Mouse (Mus musculus) ovary, postnatal 36 days (tissue): ENCODE measurements around the gene Iscu.
A peak's percentile ranks its signal among the peaks of the same experiment; 100 is the strongest.
"Not testable (repeated sequence)": the region's sequence is repeated elsewhere in the genome, so short reads cannot be mapped to it uniquely, and the experiment has no call there.

ENCODE experiments used
- DNase-seq: peaks from one replicate; pipeline ENCODE4 v3.0.0; 2022; ENCODE audit warnings: low spot score, mixed read lengths

The Iscu gene

DNA sequence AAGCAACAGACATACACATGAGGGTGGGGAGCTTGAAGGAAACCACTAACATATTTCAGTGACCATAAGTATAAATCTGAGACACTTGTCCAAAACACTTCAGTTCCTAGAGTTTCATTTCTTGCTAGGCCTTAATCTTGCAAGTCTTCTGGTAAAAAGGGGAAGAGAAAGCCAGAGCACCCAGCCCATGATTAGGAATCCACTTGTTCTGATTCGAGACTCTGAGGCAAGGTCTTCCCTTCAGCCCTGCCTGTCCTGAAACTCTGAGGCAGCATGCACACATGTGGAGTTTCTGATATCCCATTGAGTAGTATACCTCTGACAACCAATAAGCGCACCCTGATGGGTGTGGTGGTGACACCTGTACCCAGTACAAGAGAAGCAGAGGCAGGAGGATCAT is 11.0 kb upstream of the Iscu start:
- DNase-seq: no peak

DNA sequence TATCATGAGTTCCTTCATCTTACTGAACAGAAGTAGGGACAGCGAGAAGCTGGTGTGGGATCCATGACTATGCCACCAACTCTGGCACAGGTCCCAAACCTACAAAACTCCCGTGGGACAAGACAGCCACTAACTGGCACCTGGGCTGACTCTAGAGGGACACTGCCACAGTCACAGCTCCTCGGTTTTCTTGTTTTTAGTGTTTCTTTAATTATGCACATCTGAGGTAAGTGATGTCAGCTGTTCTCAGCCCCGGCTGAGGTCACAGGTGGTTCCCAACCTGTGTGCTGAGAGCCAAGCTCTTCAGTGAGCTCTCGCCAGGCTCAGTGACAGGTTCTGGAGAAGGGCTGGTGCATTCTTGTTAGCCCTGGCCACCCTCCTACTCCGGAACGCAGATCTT is 8.1 kb upstream of the Iscu start:
- no peak for DNase-seq

DNA sequence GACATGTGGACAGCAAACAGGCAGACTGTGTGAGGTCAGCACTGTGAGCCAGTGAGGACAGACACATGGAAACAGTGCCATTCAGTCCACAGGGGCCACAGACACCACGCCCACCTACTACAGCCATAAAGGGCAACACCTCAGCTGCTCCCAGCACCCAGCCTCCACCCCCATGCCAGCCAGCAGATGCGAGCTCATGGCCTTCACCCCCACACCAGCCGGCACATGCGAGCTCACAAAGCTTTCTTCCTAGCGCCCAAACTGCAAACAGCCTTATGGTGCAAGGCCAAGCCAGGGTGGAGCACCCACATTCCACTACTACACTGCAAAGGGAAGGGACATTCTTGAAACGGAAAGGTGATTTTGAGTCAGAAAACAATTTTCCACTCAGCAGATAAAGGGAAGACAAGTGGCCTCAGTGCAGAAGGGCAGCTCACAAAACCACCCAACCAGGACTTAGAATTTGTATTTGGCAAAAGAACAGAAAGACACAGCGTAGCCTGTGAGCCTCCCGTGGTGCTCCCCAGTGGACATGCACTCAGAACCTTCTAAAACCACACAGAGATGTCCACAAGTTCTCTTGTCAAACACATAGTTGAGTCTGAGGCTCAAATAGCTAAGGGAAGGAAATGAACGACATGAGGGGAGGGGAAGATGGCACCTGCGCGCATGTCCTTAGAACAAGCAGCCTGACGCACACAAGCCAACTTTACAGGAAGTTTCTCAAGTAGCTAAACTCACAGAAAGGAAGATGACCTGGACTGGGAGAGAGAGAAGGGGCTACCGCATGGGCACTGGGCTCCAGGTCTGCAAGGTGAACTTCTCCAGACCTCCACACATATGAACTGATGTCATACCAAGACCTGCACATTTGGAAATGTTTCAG is 6.7 kb upstream of the Iscu start:
- no peak for DNase-seq

DNA sequence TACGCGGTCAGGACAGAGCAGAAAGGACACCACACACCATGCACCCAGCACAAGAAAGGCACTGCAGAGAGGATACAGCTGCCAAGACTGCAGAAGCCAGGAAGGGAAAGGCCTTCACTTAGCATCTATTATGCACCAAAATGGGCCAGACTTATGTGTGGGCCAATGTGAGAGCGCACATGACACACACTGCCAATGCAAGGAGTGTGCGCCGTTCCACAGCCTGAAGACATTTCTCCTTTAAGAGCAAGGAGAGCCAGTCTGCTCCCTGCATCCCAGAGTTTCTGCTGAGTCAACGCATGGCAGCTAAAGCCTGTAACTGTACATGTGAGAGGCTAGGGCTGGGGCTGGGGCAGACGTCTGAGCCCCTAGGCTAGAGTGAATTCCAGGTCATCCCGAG is 3.7 kb upstream of the Iscu start:
- DNase-seq: no peak

DNA sequence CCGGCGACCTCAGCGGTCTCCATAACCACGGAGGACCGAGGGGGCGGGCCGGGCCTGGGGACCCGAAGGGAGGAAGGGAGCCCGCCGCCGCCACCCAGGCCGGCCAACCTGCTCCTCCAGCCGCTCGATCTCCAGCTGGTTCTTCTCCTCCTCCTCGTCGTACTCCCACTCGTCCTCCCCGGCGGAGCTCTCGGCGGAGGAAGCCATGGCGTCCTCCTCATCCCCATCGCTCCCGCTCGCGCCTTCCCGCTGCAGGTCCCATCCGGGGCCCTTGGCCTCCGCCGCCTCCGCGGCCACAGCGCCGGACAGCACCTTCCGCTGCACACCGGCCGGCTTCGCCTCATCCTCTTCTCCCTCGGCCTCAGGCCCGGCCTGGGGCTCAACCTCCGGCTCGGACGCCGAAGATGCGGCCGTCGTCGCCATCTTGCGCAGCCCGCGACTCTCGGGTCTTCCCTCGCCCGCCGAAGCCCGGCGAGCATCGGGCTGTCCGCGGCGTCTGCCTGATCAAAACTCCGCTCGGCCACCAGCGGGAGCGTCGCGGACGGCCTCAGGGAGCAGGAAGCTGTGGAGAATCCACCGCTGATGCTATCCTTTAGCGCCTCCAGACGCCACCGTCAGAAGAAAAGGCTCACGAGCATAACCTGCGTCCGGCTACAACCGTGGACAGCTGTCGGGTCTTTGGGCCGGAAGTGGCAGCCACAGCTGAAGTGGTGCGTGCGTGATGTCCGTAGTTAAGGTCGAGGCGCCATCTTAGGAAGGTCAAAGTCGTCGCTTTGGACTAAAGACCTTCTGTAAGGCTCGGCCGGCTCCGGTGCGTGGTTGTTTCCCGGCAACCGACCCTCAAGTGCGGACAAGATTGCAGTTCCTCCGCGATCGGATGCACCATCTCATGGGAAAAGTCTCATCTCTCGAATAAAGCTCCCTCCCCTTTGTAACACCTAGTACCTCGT is 1.1 kb upstream of the Iscu start:
- peak; percentile 84 for DNase-seq

DNA sequence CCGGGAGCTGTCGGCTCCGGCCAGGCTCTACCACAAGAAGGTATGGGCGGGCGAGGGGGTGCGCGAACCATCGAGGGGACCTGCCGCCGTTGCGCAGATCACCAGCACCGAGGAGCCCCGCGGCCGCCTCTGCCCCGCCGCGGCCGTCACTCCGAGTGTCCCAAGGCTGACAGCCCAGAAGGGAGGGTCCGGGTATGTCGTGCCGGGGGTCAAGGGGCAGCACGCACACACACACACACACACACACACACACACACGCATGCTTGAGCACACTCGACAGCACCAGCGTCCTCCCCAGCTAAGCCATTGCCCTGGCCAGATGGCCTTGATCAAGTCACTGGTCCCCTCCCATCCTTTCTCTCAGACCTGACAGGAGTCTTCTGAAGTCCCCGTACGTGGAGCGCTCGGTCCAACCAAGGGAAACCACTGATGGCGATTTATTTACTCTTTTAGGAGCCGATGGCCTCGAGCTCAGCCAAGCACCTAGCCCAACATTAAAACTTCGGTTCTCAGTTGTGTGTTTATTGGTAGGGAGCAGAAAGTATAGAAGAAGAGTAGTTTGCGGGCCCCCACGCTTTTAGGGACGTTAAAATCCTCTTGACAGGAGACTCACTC is 464 bp downstream of the Iscu start:
- DNase-seq: no peak

DNA sequence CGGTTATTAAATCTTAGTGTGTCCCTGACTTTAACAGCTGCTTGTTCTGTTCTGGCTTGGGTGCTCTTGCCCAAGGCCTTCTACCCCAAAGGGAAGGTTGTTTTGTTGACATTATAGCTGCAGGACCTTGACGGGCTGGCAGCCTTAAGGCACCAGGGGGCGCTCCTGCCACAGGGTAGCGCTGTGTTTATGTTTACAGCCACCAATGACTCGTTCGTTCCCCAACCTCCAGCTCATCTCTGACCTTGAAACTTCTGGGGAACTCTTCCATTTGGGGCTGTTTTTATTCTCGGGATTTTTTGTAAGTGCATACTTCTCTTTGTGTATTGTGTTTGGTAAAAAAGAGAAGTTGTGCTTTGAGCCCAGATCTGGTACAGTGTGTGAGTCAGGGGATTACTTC is 1.1 kb downstream of the Iscu start:
- DNase-seq: peak; percentile 93

DNA sequence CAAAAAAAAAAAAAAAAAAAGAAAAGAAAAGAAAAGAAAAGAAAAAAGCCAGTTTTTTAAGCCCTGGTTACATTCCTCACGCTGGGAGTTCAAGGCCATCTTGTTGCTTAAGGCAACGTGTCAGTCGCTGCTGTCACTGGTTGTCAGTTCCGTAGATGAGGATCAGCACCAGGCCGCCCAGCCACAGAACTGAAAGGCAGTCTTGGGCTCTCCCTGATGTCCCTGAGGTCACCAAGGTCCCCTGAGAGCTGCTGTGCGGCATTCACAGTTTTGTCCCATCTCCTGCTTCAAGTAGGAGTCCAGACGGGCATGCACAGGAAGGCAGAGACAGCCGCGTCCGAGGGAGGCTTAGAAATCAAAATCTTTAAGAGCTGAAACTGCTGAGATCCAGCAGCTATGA is 3.0 kb downstream of the Iscu start:
- DNase-seq: no peak

DNA sequence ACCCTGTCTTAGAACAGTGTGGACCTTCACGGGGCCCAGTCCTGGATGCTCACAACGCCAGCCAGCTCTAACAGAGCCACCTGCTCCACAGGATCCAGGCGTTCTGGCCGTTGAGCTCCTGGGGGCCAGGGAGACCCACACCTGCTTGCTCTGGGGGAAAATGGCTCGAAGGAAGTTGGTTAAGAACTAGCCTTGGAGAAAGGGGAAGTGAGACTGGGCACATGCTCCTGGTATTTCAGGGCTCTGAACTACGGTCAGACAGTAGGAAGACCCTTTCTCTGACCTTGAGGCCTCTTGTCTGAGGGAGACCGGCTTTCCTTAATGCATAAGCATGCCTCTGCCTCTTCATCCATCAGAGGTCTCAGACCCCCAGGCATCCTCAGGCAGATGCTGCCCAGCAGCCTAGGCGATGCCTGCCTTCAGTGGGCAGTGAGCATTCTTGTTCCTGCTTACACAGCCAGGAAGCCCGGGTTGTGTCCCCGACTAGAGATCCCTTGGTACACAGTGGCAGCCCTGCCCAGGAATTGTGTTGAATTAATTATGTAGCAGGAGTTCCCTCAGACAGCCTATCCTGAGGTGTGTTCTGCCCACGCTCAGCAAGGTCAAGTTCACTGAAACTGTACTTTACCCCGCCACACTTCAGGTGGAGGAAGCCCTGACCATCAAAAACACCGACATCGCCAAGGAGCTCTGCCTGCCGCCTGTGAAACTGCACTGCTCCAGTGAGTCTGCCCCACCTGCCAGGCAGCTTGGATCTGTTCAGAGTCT is 3.8 kb downstream of the Iscu start:
- no peak for DNase-seq

DNA sequence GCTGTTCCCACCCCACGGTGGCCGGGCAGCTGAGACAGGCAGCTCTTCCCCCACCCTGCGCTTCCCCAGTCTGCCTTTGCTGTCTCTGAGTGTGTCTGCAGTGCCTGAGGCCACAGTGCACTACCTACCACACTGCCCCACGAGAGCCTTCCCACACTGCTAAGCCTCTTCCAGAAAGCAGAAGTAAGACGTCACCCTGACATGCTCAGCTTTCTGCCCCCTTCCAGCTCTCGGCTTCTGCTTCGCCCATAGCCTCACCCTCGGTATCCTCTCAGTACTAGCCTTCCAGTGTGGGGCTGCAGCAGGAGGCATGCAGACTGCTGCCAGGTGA is 4.3 kb downstream of the Iscu start:
- no peak for DNase-seq

DNA sequence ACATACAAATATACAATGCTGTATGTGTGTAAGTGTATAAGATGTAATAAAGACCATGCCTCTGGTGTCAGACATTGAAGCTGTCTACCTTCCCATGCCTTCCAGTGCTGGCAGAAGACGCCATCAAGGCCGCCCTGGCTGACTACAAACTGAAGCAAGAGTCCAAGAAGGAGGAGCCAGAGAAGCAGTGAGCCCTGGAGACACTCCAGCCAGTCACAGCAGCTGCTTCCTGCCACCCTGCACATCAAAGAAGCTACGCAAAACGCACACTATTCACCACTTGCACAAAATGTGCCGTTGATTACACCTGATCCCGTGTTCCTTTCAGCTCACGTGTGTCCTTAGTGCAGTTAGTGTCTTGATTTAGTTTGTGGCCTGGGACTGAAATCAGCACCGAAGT is 5.2 kb downstream of the Iscu start:
- not testable (repeated sequence) for DNase-seq

DNA sequence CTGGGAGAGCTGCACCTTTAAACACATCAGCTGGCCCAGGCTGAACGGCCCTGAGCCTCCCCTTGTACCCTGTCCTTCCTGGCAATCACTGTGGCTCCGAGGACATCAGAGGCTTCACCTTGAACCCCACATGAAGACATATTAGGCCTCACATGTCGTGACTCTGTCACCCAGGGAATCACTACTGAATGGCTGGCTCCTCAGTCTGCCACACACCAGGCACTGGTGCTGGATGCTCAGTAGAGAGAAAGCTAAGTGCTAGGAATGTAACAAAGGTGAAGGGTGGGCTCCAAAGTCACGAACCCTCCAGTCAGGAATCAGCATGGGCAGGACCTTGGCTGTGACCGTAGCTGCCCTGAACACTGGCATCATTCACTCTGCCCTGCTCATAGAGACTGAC is 7.0 kb downstream of the Iscu start:
- DNase-seq: no peak

DNA sequence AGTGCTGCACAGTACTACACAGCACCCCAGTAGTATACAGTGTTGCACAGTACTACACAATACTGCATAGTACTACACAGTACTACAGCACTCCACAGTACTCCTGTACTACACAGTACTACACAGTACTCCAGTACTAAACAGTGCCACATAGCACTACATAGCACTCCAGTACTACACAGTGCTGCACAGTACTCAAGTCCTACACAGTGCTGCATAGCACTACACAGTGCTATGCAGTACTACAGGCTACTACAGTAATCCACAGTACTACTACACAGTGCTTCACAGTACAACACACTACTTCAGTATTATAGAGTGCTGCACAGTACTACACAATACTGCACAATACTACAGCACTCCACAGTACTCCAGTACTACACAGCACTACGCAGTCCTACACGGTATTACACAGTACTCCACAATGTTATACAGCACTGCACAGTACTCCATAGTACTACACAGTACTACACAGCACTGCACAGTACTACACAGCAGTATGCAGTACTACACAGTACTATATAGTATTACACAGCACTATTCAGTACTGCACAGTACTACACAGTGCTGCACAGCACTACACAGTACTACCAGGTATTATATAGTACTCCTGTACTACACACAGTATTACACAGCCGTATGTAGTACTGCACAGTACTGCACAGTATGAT is 7.7 kb downstream of the Iscu start:
- DNase-seq: no peak

DNA sequence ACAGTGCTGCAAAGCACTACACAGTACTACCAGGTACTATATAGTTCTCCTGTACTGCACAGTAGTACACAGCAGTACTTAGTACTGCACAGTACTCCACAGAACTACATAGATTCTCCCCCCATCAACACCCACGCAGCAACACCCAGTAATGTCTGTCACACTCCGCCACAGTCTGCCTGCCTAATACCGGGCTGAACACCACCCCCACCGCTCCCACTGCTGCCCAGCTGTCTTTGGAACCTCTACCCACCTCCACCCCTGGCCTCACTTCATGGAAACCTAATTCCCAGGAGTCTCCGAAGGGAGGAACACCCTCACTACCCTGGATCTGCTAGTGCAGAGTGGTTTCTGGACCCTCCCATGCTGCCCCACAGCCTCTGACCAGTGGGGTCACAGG is 8.2 kb downstream of the Iscu start:
- DNase-seq: no peak

DNA sequence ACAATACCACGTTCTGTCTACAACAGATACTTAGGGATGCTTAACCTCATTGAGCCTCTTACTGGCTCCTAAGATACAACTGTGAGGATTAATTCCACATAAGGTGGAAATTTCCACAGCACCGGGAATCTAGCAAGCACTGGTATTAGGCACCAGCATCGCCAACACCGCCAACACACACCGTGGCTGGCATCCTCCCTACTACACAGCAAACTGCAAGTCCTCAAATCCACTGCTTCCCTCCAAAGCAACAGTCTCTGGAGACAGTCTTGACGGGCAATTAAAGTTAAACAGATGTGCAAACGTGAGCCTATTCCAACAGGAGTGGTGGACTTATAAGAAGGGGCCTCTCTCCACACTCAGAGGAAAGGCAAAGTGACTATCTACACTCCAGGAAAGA is 8.7 kb downstream of the Iscu start:
- DNase-seq: no peak

DNA sequence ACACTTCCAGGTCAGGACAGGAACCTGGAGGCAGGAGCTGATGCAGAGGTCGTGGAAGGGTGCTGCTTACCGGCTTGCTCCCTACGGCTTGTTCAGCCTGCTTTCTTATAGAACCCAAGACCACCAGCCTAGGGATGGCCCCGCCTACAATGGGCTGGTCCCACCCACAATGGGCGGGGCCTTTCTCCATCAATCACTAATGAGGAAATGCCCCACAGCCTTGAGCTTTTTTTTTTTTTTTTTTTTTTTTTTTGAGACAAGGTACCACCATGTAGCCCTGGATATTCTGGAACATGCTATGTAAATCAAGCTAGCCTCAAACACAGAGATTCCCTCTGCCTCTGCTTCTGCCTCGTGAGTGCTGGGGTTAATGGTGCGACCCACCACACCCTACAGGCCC is 9.3 kb downstream of the Iscu start:
- DNase-seq: no peak

DNA sequence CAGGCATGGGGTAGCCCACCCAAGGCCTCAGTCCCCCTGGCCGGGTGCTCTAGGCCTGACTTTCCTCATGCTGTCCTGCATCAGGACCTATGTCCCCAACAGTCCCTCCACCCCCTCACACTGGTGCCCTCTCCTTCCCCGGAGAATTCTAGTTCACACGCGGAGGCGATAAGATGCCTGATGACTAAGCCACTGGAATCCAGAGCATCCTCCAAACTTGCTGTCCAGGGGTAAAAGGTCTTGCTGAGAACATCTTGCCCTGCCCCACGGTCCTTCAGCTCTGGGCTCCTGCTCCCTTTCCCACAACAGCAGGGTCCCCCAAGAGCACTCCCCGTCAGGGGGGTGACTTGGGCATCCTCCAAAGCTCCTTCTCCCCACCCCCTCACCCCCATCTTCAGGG is 10.1 kb downstream of the Iscu start:
- DNase-seq: no peak

DNA sequence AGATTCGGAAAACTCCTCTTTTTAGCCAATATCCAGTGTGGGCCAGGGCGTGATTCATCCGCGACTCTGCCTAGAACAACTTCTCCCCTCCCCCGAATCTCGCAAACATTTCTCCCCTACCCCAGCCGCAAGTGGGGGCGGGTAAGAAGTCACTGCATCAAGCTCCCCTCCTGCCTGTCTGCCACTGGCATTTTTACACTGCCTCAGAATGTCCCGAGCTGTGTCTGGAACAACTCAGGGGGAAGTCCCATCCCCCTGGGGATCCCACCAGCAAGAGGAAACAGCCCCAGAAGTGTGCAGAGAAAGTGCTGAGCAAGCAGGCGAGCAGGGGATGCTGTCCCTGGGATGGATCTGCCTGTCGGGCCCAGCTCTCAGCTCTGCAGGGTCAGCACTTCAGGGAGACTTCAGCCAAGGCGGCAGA is 11.0 kb downstream of the Iscu start:
- no peak for DNase-seq

DNA sequence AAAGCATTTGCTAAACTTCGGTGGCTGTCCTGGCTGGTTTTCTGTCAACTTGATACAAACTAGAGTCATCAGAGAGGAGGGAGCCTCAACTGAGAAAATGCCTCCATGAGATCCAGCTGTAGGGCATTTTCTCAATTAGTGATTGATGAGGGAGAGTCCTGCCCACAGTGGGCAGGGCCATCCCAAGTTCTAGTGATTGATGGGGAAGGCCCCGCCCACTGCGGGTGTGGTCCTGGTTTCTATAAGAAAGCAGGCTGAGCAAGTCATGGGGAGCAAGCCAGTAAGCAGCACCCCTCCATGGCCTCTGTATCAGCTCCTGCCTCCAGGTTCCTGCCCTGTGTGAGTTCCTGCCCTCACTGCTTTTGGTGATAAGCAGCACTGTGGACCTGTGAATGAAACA is 11.6 kb downstream of the Iscu start:
- DNase-seq: not testable (repeated sequence)

DNA sequence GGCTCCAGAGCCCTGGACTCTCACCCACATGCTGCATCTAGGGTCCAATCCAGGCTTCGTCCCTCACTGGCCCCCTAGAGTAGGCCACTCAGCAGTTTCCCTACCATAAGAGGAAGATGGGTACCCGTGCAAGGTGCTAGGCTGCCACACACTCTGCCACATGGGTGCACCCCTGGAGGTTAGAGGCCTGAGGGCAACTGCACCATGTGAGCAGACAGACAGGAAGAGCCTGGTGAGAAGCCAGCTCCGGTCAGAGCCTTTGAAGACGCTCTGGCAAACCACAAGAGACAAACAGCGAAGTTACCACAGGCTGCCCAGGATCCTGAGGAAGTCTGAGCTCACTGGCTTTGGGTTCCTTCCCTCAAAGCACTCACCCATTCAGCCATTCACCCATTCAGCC is 14.4 kb downstream of the Iscu start:
- no peak for DNase-seq

DNA sequence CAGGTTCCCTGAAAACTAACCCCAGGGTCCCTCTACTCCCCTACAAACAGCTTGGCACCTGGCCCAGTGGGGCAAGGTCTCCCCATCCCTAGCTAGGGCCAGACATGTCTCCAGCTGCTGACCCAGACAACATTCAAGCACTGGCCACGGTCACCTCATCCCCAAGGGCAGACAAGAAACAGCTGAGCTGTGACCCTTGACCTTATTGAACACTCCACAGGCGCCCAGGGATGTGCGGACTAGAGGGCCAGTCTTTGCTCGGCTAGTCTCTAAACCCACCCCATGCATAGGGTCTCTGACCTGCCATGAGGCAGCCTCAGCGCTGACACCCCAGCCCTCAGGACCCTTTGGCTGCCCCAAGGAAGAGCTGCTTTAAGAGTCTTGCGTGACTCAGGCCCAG is 16.1 kb downstream of the Iscu start:
- no peak for DNase-seq
